Mouse (Mus musculus) spleen, postnatal 10 days (tissue): ENCODE data around the gene Gm6993.

Experiments used
- DNase-seq, 2 experiments: peaks; one replicate each; pipeline ENCODE4 v3.0.0; 2021 to 2022; ENCODE audit warnings: low spot score in 2 of 2

The Gm6993 gene

DNA sequence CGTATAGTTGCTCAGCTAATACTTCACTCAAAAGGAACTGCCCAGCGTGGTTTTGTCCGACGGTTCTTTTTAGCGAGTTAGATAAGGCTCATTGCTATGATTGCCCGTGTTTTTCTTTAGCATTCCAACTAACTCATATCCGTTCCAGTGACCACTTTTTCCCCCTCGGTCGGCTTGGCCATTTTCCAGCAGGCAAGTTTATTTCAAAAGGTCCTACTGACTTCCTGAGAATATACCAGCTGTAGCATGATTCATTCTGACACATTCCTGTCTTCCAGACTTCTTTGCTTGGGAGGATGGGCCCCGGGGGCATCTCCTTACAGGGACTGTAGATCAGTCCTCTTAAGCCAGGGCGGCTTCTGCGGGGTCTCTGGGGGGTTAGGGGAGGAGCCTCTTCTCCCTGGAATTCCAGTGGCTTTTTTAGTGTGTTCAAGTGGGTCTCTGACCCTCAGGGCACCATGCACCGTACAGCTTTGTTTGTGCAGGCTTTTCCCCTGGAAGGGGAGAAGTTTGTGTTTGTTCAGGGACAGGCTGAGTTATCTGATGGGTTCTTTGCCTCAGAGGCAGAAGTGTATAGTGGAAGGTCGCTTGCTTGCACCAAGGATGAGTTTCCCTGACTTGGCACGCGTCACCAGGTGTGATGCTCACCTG, 30.9 kb downstream of the Gm6993 start:
- no peak for DNase-seq

DNA sequence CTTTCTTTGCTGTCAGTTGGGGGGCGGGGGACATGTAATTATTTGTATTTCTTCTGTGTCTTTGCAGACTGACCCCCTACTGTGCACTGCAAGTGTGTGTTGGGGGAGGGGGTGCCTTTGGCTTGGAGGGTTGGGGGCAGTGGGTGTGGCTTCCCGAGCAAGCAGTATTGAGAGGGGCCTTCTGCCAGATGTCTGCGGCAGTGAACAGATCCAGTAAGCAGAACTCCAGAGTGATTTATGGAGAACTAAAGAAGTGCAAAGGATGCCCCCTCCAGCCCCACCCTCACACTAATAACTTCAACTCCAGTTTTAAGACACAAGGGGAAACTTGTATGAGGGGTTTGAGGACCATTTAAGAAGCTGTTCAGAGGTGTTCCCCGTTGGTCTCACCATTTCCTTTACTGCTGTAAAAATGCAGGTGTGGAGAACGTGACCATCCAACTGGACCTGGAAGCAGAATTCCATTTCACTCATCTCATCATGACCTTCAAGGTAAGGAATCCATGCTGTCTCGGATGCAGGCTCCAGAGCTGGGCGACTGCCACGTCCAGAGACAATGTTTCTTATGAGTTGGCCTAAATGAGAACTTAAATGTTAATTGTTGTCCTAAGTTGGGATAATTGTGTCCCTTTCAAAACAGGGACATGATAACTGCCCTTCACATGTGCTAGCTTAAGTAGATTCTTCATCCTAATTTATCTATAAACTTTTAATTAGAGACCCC, 31.6 kb downstream of the Gm6993 start:
- DNase-seq, result no peak

DNA sequence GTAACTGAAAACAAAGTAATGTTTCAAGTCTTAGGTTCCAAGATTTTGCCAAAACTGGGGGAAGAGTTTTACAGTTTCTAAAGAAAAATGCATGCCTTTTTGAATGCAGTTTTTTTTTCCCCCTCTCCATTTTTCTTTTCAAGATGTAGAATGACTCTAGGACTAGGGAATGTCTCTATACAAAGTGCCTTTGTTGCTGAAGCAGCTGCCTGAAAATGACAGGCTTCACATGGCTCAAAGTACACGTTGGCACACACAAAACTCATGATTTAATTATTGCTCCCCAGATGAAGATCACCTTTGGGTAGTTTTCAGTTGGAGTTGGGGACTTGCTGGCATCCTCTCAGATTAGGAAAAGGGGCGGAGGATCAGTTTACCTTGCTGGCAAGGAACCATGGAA, 32.3 kb downstream of the Gm6993 start:
- no peak for DNase-seq

DNA sequence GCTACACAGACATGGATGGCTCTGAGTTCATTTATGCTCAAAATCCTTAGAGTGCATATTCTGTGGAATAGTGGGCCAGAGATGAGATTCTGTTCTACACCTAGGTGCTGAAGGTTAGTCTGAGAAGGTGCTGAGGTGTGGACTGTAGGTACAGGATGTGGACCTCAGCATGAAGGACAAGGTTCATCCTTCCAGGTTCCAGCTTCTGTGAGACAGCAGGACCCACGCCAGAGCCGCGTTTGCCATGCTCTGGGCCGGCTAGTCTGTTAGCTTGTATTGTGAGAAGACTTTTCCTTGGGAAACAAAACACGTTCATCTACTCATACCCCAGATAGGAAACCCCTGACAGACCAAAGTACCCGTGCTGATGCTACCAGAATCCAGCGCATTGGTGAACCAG, 33.1 kb downstream of the Gm6993 start:
- DNase-seq, result no peak

DNA sequence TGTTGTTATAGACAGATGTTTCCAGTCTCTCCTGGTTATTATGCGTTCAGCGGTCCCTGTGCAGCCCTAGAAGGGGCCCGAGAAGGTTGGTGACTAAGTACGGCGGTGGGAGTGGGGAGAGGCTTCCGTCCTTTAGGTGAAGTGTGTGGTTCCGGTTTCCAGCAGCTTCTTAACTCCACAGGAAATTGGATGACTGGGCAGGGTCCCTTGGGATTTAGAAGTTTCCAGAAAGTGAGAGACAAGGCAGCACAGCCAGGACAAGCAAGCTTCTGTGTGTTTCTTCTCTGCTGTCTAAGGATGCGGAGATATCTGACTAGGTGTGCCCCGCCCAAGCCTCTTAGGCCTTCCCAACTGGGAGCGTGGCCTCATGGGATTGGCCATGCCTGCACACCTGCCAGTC, 34.8 kb downstream of the Gm6993 start:
- DNase-seq, result no peak

DNA sequence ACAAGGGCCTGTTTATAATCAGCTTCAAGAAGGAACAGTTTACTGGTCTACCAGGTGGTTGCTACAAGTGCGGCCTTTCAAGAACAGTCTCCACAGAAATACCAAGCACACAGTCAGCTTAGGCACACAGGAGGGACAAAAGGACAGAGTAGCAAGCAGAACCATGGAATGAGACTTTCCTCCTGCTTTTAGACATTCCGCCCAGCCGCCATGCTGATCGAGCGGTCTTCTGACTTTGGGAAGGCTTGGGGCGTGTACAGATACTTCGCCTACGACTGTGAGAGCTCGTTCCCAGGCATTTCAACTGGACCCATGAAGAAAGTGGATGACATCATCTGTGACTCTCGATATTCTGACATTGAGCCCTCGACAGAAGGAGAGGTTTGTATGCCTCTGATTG, 37.7 kb downstream of the Gm6993 start:
- no peak for DNase-seq

DNA sequence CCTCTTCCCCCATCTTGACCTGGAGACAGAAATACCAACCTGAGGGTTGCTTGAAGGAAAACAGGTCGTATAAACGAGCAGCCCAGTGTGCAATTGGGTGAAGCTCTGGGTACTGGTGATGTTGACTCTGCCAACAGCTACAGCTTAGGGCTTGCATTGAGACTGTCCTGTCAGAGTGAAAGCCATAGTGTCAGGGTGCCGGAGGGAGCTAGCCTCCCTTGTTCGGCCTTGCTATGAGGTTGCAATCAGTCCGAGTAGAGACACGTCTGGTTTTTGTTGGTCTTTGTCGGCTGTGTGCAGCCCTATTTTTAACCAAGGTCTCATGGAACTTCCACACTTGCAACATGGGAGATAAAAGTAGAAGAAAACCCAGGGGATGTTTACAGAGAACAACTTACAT, 39.7 kb downstream of the Gm6993 start:
- DNase-seq, result no peak

DNA sequence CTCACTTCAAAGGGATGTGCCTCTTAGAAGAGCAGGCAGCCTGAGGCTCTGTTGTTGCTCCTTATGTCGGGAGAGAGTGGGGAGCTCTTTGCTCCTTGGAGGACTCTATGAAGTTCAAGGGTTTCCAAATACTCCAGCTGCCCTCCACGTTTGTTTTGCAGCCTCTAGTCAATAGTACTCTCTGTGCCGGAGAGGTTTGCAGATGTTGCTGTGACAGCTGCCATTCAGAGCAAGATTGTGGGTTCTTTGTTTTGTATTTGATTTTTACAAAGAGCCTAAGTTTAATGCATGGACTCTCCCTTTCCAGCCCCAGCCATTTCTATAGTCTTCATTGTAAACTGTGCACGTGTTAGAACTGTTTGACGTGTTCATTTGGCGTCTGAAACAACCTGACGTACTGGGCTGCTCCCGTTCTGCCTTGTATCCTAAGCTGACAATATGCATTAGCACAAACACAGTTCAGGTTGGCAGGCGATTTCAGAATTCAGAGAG, 40.6 kb downstream of the Gm6993 start:
- no peak for DNase-seq

DNA sequence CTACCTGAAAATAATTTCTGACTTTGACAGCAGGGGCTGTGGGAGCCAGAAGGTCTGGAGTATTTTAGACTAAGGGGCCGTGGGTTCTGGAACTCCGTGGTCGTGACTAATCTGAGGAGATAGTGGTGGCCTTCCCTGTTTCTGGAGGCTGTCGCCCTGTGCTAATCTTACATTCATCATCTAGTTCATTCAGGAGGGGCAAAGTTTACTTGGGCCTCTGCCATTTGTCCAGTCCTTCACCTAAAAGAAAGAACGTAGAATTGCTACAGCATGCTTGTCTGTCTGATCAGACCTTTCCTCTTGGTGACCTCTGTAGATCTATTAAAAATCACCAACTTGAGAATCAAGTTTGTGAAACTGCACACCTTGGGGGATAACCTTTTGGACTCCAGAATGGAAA, 41.7 kb downstream of the Gm6993 start:
- no peak for DNase-seq

DNA sequence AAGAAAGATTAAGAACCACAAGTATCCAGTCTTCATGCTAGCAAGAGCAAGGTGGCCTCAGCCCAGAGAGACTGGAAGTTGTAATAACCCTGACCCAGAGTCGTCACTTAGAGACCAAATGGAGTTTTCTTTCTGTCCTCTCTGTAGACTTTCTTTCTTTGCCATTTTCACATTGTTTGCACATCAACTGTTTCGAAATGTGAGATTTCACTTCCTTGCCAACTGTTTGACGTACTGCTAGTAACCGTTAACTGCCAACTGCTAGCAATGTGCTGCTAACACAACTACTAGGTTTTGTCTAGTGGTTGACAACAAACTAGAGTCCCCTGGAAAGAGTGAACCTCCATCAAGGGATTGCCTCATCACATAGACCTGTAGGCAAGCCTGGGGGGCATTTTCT, 42.6 kb downstream of the Gm6993 start:
- DNase-seq, result no peak

DNA sequence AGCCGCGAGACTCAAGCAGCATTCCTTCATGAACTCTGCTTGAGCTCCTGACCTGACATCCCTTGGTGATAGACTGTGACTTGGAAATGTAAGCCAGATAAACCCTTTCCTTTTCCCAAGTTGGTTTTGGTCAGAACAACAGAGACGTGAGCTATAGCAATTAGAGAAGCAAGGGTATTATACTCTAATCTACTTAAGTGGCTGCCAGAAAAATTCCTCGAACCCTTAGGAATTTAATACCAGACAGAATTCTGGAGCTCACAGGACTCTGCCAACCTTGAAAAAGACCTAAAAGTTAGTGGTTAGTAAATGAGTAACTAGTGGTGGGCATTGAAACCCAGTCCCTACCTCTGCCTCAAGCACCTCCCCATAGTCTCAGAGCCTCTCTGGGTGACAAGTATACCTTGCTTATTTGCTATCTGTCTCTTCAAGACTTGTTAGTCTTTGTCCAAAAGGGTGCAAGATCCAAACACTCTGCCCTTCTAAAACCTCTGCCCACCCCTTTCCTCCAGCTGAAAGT, 43.1 kb downstream of the Gm6993 start:
- no peak for DNase-seq

DNA sequence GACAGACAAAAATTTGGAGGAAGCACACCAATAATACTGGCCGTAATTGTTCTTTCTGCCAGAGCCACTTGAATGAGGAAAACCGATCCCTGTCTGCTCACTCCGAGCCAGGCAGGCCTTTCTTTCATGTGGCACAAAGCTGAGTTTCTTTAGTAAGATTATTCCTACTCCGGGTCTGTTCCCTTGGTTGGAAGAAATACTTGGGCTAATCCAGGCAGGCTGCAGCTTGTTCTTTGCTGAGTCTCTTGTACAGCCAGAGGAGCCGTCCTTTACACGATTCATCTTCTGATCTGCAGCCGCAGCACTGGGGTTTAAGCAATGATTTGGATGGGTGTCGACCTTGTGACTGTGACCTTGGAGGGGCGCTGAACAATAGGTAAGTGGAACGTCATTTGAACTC, 48.5 kb downstream of the Gm6993 start:
- DNase-seq, result no peak
